Mouse (Mus musculus): ENCODE data around the gene Slc7a4. TPM values are rescaled to one million over a fixed set of nuclear protein-coding genes. Genes with fewer than 3 reads are reported as not detected.
"Not testable (repeated sequence)": the region's sequence is repeated elsewhere in the genome, so short reads cannot be mapped to it uniquely, and the experiment has no call there.

Slc7a4 gene
- total RNA-seq (2021), result 10 to 100 TPM; 48.1 to 53.6 TPM

GRCm38 (mm10) chr16:17583064-17583463 is at the start of gene Slc7a4:
Gene Slc7a4, minus strand, starts transcription at chr16:17583214.
- no peak for DNase-seq
- intact Hi-C loops (cut with DNase I), result no loop called here

GRCm38 (mm10) chr16:17632580-17632979 is 49.6 kb upstream of the Slc7a4 start:
- no peak for DNase-seq
- intact Hi-C loops (cut with DNase I), result no loop called here

- intact Hi-C loops (cut with DNase I), result no loop called here
- no peak for DNase-seq
Observed at GRCm38 (mm10) chr16:17626269-17626555, 43.2 kb upstream of the Slc7a4 start.

GRCm38 (mm10) chr16:17625488-17626268 is 42.7 kb upstream of the Slc7a4 start:
- intact Hi-C loops (cut with DNase I), result no loop called here
- DNase-seq, result no peak

- DNase-seq, result no peak
- intact Hi-C loops (cut with DNase I), result no loop called here
Observed at GRCm38 (mm10) chr16:17621936-17622335, 38.9 kb upstream of the Slc7a4 start.

GRCm38 (mm10) chr16:17619198-17620105 is 36.4 kb upstream of the Slc7a4 start, which contains the start of gene Smpd4:
Gene Smpd4, plus strand, starts transcription at chr16:17619354.
- intact Hi-C loops (cut with DNase I), result loop anchor here (5.0 kb wide), 1 partner anchor 62 kb away; no protein-coding TSS in a partner anchor

GRCm38 (mm10) chr16:17617922-17618565 is 35.0 kb upstream of the Slc7a4 start:
- intact Hi-C loops (cut with DNase I), result loop anchor here (5.0 kb wide), 1 partner anchor 61 kb away; no protein-coding TSS in a partner anchor

More at GRCm38 (mm10) chr16:17619198-17620105, 36.4 kb upstream of the Slc7a4 start, which contains the start of gene Smpd4:
- peak; percentile 91 for DNase-seq

GRCm38 (mm10) chr16:17616212-17616611 is 33.2 kb upstream of the Slc7a4 start:
- intact Hi-C loops (cut with DNase I), result loop anchor here (5.0 kb wide), 1 partner anchor 59 kb away; no protein-coding TSS in a partner anchor
- no peak for DNase-seq

More at GRCm38 (mm10) chr16:17617922-17618565, 35.0 kb upstream of the Slc7a4 start:
- peak; percentile 52 for DNase-seq

GRCm38 (mm10) chr16:17614740-17615139 is 31.7 kb upstream of the Slc7a4 start:
- intact Hi-C loops (cut with DNase I), result loop anchor here (5.0 kb wide), 1 partner anchor 57 kb away; no protein-coding TSS in a partner anchor
- not testable (repeated sequence) for DNase-seq

GRCm38 (mm10) chr16:17611383-17611782 is 28.4 kb upstream of the Slc7a4 start:
- intact Hi-C loops (cut with DNase I), result no loop called here
- DNase-seq, result no peak

- no peak for DNase-seq
- intact Hi-C loops (cut with DNase I), result no loop called here
Observed at GRCm38 (mm10) chr16:17605684-17606083, 22.7 kb upstream of the Slc7a4 start.

GRCm38 (mm10) chr16:17604941-17605340 is 21.9 kb upstream of the Slc7a4 start:
- DNase-seq, result no peak
- intact Hi-C loops (cut with DNase I), result no loop called here

- no peak for DNase-seq
- intact Hi-C loops (cut with DNase I), result no loop called here
Observed at GRCm38 (mm10) chr16:17600944-17601562, 18.0 kb upstream of the Slc7a4 start.

- no peak for DNase-seq
- intact Hi-C loops (cut with DNase I), result no loop called here
Observed at GRCm38 (mm10) chr16:17590731-17591130, 7.7 kb upstream of the Slc7a4 start.

- no peak for DNase-seq
- intact Hi-C loops (cut with DNase I), result no loop called here
Observed at GRCm38 (mm10) chr16:17584555-17584954, 1.5 kb upstream of the Slc7a4 start.

GRCm38 (mm10) chr16:17576825-17577215 is 6.2 kb downstream of the Slc7a4 start:
- intact Hi-C loops (cut with DNase I), result no loop called here
- DNase-seq, result no peak

- intact Hi-C loops (cut with DNase I), result no loop called here
- DNase-seq, result peak; percentile 84
Observed at GRCm38 (mm10) chr16:17575870-17576824, 6.9 kb downstream of the Slc7a4 start.

- no peak for DNase-seq
- intact Hi-C loops (cut with DNase I), result no loop called here
Observed at GRCm38 (mm10) chr16:17566186-17566585, 16.8 kb downstream of the Slc7a4 start.

- no peak for DNase-seq
- intact Hi-C loops (cut with DNase I), result no loop called here
Observed at GRCm38 (mm10) chr16:17564771-17565170, 18.2 kb downstream of the Slc7a4 start.
